Comparison of ENCODE assay signal across 21 mouse cellular contexts in the genomic region with DNA sequence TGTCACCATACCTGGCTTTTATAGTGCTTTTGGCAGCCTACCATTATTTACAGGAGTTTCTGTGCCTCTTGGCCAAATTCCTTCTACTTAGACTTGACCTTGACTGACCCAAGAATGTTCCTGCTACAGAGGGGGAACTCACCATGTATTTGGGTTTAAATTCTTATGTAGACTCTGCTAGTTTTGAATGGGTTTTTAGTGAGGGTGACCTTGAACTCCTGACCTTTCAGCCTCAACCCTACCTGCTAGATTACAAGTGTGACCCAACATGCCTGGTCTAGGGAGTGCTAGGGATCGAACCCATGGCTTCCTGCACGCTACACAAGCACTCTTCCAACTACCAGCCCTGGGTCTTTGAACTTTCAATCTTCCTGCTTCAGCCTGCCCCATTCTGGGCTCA. TPM values are rescaled to one million over a fixed set of nuclear protein-coding genes. Genes with fewer than 3 reads are reported as not detected.
"Had no signal": no experiment of that assay in that cellular context is flagged by ENCODE, and none has a peak within 500 bp of the region (broad histone marks: within the 10 kb centered on the region; RNA-seq: fewer than 3 reads in every experiment).

No protein-coding gene starts in this region.

- H3K9me3 ChIP-seq: midbrain, embryonic 10.5 days; midbrain, embryonic 12.5 days; neural tube, embryonic 13.5 days; neural tube, embryonic 15.5 days had no signal

- H3K9ac ChIP-seq: lung, embryonic 14.5 days; midbrain, embryonic 12.5 days; neural tube, embryonic 13.5 days; neural tube, embryonic 15.5 days had no signal

- H3K27ac ChIP-seq: midbrain, embryonic 10.5 days; midbrain, embryonic 12.5 days; neural tube, embryonic 13.5 days; neural tube, embryonic 15.5 days had no signal

- ATAC-seq: midbrain, embryonic 16.5 days had no signal

- H3K27me3 ChIP-seq: midbrain, embryonic 12.5 days; neural tube, embryonic 13.5 days; neural tube, embryonic 15.5 days had no signal

- H3K4me3 ChIP-seq: midbrain, embryonic 10.5 days; midbrain, embryonic 12.5 days; myocyte; neural tube, embryonic 13.5 days; neural tube, embryonic 15.5 days had no signal

- DNase-seq: lung, adult 18-20 months; lung, embryonic 14.5 days; lung, postnatal 10 days; lung, postnatal 4 days; midbrain, embryonic 14.5 days; retina, postnatal 1 day; right cerebral cortex, adult 18-20 months; right cerebral cortex, postnatal 25 days; right cerebral cortex, postnatal 4 days; spleen, adult 18-20 months; thymus, adult 18-20 months; thymus, postnatal 14 days; thymus, postnatal 36 days had no signal

RNA-seq across cellular contexts. Expression of gene Vps37d, which starts 6.0 kb away (rescaled TPM):
- total RNA-seq: megakaryocyte, adult 5-6 weeks; megakaryocyte-erythroid progenitor cell, adult 5-6 weeks had no signal

RNA-seq across cellular contexts. Expression of gene Mlxipl, which starts 17.6 kb away (rescaled TPM):
- total RNA-seq: megakaryocyte-erythroid progenitor cell, adult 5-6 weeks had no signal
- polyA plus RNA-seq: myocyte had no signal
